Mouse (Mus musculus) myocyte (in vitro differentiated cells): ENCODE measurements around the gene Syn1. TPM values are rescaled to one million over a fixed set of nuclear protein-coding genes. Genes with fewer than 3 reads are reported as not detected.

ENCODE experiments used
- H3K27me3 ChIP-seq: one replicate; pipeline ENCODE4 v1.6.1; 2011; ENCODE audit not compliant: control insufficient read depth, insufficient read depth, insufficient read length
- H3K36me3 ChIP-seq: one replicate; pipeline ENCODE4 v1.6.1; 2011; ENCODE audit not compliant: control insufficient read depth, insufficient read depth
- H3K4me2 ChIP-seq: one replicate; pipeline ENCODE4 v1.6.1; 2011; ENCODE audit warnings: low read depth, control low read depth
- H3K4me3 ChIP-seq: one replicate; pipeline ENCODE4 v1.5.1; 2011; ENCODE audit warnings: mild to moderate bottlenecking, control low read depth, moderate library complexity
- H3K79me2 ChIP-seq: one replicate; pipeline ENCODE4 v1.6.1; 2011; ENCODE audit not compliant: control insufficient read depth, insufficient read depth
- H3ac ChIP-seq: one replicate; pipeline ENCODE4 v1.6.1; 2011; ENCODE audit not compliant: control insufficient read depth, insufficient read length
- CEBPB ChIP-seq: IDR thresholded peaks from 2 replicates; pipeline ENCODE4 v1.6.1; 2011; ENCODE audit warnings: mild to moderate bottlenecking, moderate library complexity; ENCODE audit not compliant: poor library complexity, insufficient read depth, severe bottlenecking
- E2F4 ChIP-seq: IDR thresholded peaks from one replicate; pipeline ENCODE4 v1.6.1; 2011; ENCODE audit warnings: mild to moderate bottlenecking, control low read depth, moderate library complexity; ENCODE audit not compliant: insufficient read depth
- MAX ChIP-seq: IDR thresholded peaks from one replicate; pipeline ENCODE4 v1.6.1; 2011; ENCODE audit warnings: low read depth, mild to moderate bottlenecking, control low read depth
- MYOD1 ChIP-seq, 3 experiments: IDR thresholded peaks; one replicate each; pipeline ENCODE4 v1.6.1; 2011; ENCODE audit warnings: control low read depth in 2 of 3, low read depth in 2 of 3, mild to moderate bottlenecking in 2 of 3, moderate library complexity in 1 of 3; ENCODE audit not compliant: insufficient read length in 2 of 3, control insufficient read depth in 1 of 3
- MYOG ChIP-seq, 3 experiments: IDR thresholded peaks; one replicate each; pipeline ENCODE4 v1.6.1; 2011; ENCODE audit warnings: control low read depth in 2 of 3, low read depth in 2 of 3, mild to moderate bottlenecking in 2 of 3; ENCODE audit not compliant: insufficient read length in 2 of 3, control insufficient read depth in 1 of 3, insufficient read depth in 1 of 3
- POLR2A ChIP-seq: IDR thresholded peaks from one replicate; pipeline ENCODE4 v1.6.1; 2011; ENCODE audit warnings: low read depth, mild to moderate bottlenecking, control low read depth, moderate library complexity; ENCODE audit not compliant: insufficient read length
- POLR2AphosphoS2 ChIP-seq: IDR thresholded peaks from one replicate; pipeline ENCODE4 v1.6.1; 2011; ENCODE audit warnings: low read depth, control low read depth; ENCODE audit not compliant: insufficient read length
- REST ChIP-seq: IDR thresholded peaks from one replicate; pipeline ENCODE4 v1.6.1; 2011; ENCODE audit warnings: mild to moderate bottlenecking, control low read depth, moderate library complexity; ENCODE audit not compliant: insufficient read depth, insufficient read length
- SRF ChIP-seq: IDR thresholded peaks from one replicate; pipeline ENCODE4 v1.6.1; 2011; ENCODE audit warnings: low read depth; ENCODE audit not compliant: control insufficient read depth, insufficient read length
- TCF12 ChIP-seq: IDR thresholded peaks from one replicate; pipeline ENCODE4 v1.6.1; 2011; ENCODE audit warnings: mild to moderate bottlenecking, control low read depth; ENCODE audit not compliant: poor library complexity, insufficient read depth, severe bottlenecking
- TCF3 ChIP-seq: IDR thresholded peaks from one replicate; pipeline ENCODE4 v1.6.1; 2011; ENCODE audit warnings: low read depth, control low read depth; ENCODE audit not compliant: insufficient read length
- USF1 ChIP-seq: IDR thresholded peaks from one replicate; pipeline ENCODE4 v1.6.1; 2011; ENCODE audit warnings: low read depth, mild to moderate bottlenecking, control low read depth, moderate library complexity
- polyA plus RNA-seq: library from polyadenylated mRNA; unstranded; fragments of >200 nt; fragmentation: generic; extraction: Trizol; gene quantifications from one replicate; pipeline ENCODE4 v1.2.1, GENCODE M21; 2012; ENCODE audit warnings: missing spikeins

Syn1 gene
- polyA plus RNA-seq, 1 experiment = 8.1 TPM

DNA sequence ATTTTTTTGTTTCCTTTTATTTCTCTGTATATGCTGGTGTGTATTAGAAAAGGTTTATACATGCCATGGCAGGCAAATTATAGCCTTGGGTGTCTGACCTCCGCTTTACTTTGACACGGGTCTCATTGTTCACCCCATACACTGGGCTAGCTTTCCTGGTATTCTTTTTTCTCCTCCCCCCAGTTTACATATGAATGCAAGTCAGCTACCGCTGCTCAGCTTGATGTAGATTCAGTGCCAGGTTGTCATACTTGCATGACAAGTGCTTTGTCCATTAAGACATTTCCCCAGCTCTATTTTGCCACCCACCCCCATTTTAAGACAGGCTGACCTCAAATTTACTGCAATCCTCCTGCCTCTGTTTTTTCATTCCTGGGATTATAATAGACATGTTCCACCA, 45.6 kb downstream of the Syn1 start:
- no peak overlapping the region for H3K4me3 ChIP-seq
- TF ChIP-seq MYOG (IDR thresholded peaks at IDR 0.05; ENCODE audit: control insufficient read depth in 1 of 3, insufficient read depth in 1 of 3, insufficient read length in 2 of 3, low read depth in 2 of 3) = no peak
- TF ChIP-seq SRF = no peak
- TF ChIP-seq USF1 = no peak
- no peak for TF ChIP-seq CEBPB

DNA sequence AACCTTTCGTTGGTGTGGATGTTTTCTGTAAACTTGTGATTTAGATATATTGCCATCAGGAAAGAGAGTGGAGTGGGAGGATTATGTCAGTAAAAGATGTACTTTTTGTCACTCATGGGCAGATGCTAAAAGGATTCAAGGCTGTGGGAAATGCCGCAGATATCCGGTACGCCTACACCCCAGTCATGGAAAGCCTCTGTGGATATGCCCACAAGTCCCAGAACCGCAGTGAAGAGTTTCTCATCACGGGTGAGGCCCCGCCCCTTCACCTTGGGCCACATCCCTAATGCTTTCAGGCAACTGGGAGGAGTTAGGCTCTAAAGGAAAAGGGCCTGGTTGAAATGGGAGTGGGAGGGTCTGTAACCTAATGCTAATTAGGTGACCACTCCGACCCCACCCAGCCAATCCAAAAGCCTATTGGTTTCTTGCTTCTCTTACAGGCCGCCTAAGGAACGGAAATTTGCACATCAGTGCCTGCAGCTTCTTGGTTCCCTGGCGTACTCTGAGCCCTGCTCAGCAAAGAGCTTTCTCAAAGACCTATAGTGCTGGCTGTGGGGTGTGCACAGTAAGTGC, 47.8 kb downstream of the Syn1 start:
- peak overlapping the region; percentile 66 for H3K4me3 ChIP-seq
- H3K36me3 ChIP-seq = peaks cover 5% of the 10 kb centered on the region
- H3K4me2 ChIP-seq = peak overlapping the region; percentile 76
- H3K79me2 ChIP-seq = peaks cover 25% of the 10 kb centered on the region
- H3K27me3 ChIP-seq = no peaks in the 10 kb centered on the region
- no peak overlapping the region for H3ac ChIP-seq
- TF ChIP-seq POLR2AphosphoS2 (peak; percentile 33), POLR2A (peak; percentile 30), REST (no peak)

More for the DNA sequence above, 45.6 kb downstream of the Syn1 start:
- H3ac ChIP-seq = no peak overlapping the region
- peaks cover 24% of the 10 kb centered on the region for H3K79me2 ChIP-seq
- no peaks in the 10 kb centered on the region for H3K27me3 ChIP-seq
- peaks cover 5% of the 10 kb centered on the region for H3K36me3 ChIP-seq
- H3K4me2 ChIP-seq = no peak overlapping the region

DNA sequence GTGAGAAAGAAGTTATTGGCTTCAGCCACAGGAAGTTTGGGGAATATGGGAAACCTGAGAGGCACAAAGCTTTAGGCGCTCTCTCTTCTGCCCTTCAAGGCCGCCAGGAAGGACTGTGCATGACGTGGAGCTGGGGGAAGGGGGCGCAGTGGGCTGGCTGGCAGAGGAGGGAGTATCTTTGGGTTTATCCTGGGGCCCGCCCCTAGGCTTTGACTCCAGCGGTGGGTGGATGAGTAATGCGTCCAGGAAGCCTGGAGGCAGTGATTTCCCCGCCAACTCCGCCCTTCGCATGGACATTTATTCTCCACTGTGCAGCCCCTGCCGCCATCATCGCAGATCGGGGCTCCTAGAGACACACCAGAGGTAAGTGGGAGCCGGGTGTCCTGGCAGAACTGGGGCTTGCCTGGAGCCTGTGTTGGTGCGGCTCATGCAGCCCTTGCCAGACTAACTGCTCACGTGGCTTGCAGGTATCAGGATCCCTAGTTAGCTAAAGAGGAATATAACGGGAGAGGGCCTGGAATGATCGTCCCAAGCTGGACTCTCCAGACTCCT, 50.8 kb downstream of the Syn1 start, which contains the start of gene Timp1:
Timp1 (plus strand) TSS at position 205 of the 552 bp plus-strand sequence.
- H3K36me3 ChIP-seq = peaks cover 5% of the 10 kb centered on the region
- H3K79me2 ChIP-seq = peaks cover 25% of the 10 kb centered on the region
- TF ChIP-seq POLR2A = peak; percentile 78
- TF ChIP-seq MYOG (IDR thresholded peaks at IDR 0.05; ENCODE audit: control insufficient read depth in 1 of 3, insufficient read depth in 1 of 3, insufficient read length in 2 of 3, low read depth in 2 of 3) = no peak
- TF ChIP-seq POLR2AphosphoS2 = peak; percentile 73
- no peak for TF ChIP-seq TCF12
- H3ac ChIP-seq = no peak within 1 kb of the TSS
- H3K4me2 ChIP-seq = peak within 1 kb of the TSS; percentile 81
- H3K4me3 ChIP-seq = peak within 1 kb of the TSS; percentile 66
- no peaks in the 10 kb centered on the region for H3K27me3 ChIP-seq

DNA sequence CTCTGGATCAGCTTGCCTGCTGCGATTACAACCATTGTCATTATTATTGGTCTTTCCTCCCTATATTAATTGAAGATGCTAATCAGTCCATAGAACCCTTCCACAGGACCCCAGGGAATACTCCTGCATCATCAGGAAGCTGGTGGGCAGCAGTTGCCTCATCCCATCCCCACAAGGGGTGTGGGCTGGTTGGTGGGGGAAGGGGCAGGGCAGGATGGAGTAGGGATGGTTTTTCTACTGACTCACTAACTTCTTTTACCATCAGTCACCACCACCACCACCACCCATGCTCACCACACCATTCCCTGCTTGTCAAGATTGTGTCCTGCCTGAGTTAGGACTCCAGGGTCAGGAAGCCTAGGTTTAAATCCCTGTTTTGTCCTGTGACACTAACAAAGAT, 51.6 kb downstream of the Syn1 start:
- Histone ChIP-seq H3K4me2 (peak overlapping the region; percentile 81), H3ac (no peak overlapping the region), H3K79me2 (peaks cover 25% of the 10 kb centered on the region), H3K36me3 (peaks cover 5% of the 10 kb centered on the region), H3K27me3 (no peaks in the 10 kb centered on the region), H3K4me3 (no peak overlapping the region)
- TF ChIP-seq POLR2A (no peak), CEBPB (peak; percentile 54; the same call in 1 of the 2 replicates)

- H3K4me3 ChIP-seq = no peak overlapping the region
- no peaks in the 10 kb centered on the region for H3K36me3 ChIP-seq
- no peak overlapping the region for H3ac ChIP-seq
- H3K79me2 ChIP-seq = peaks cover 25% of the 10 kb centered on the region
- TF ChIP-seq POLR2AphosphoS2 = no peak
- no peak for TF ChIP-seq E2F4
- no peak for TF ChIP-seq REST
- TF ChIP-seq TCF12 = no peak
- TF ChIP-seq USF1 = no peak
- TF ChIP-seq MYOG (IDR thresholded peaks at IDR 0.05; ENCODE audit: control insufficient read depth in 1 of 3, insufficient read depth in 1 of 3, insufficient read length in 2 of 3, low read depth in 2 of 3) = no peak
- no peak for TF ChIP-seq POLR2A
- no peak for TF ChIP-seq CEBPB
- no peak for TF ChIP-seq SRF
- TF ChIP-seq MAX = no peak
- no peak for TF ChIP-seq TCF3
- no peak for TF ChIP-seq MYOD1 (IDR thresholded peaks at IDR 0.05; ENCODE audit: control insufficient read depth in 1 of 3, insufficient read length in 2 of 3, low read depth in 2 of 3)
- H3K4me2 ChIP-seq = peak overlapping the region; percentile 42
- no peaks in the 10 kb centered on the region for H3K27me3 ChIP-seq
Measured at GRCm38 (mm10) chrX:20868091-20868490, 52.7 kb downstream of the Syn1 start.
